Mouse (Mus musculus) C2C12 (cell line): ENCODE measurements around the gene Adora1.

Experiments used
- CEBPB ChIP-seq: IDR thresholded peaks from one replicate; pipeline ENCODE4 v1.6.1; 2011; ENCODE audit warnings: low read depth, mild to moderate bottlenecking, control low read depth, moderate library complexity
- CTCF ChIP-seq: IDR thresholded peaks from one replicate; pipeline ENCODE4 v1.5.1; 2011; ENCODE audit not compliant: control insufficient read depth, insufficient read depth, insufficient read length
- FOSL1 ChIP-seq: IDR thresholded peaks from one replicate; pipeline ENCODE4 v1.8.0; 2011; ENCODE audit warnings: mild to moderate bottlenecking, low read length; ENCODE audit not compliant: poor library complexity, insufficient read depth, severe bottlenecking
- MAX ChIP-seq: IDR thresholded peaks from one replicate; pipeline ENCODE4 v1.6.1; 2011; ENCODE audit warnings: mild to moderate bottlenecking, control low read depth
- MYOD1 ChIP-seq: IDR thresholded peaks from one replicate; pipeline ENCODE4 v1.6.1; 2011; ENCODE audit warnings: low read depth; ENCODE audit not compliant: control insufficient read depth, insufficient read length
- MYOG ChIP-seq: IDR thresholded peaks from one replicate; pipeline ENCODE4 v1.6.1; 2011; ENCODE audit not compliant: control insufficient read depth, insufficient read length; ENCODE audit errors: extremely low read depth

DNA sequence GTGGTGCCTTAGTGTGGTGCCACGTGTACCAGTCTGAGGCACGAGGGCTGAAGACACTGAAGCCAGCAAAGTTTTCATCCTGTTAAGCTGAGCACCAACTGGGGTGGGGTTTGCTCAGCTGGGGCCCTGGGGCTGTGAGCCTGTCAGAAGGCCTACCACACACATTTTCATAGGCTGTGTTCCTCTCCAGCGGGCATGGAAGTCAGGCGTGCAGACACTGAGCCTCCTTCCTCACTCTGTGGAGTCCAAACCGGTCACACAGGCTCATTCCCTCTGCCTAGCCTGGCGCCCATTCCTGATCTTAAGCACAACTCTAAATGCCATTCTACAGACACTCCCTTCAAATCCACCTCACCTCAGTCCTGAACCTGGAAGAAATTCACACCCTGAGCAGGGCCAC is 8.3 kb upstream of the Adora1 start:
- TF ChIP-seq CTCF (no peak), MAX (no peak), MYOD1 (no peak), MYOG (no peak), FOSL1 (no peak), CEBPB (no peak)
